8 mouse cellular contexts compared by ENCODE assay signal in genomic region chr11:116672595-116672994, GRCm38 (mm10). TPM values are rescaled to one million over a fixed set of nuclear protein-coding genes. Genes with fewer than 3 reads are reported as not detected.
DNase-seq lines count a peak whose midpoint lies in the region; ATAC-seq lines count a peak whose summit lies in the region.

No protein-coding gene starts in this region.

- WGBS in heart, embryonic 15.5 days: 16% methylated on average over 7 of the region's 7 CpGs
- WGBS in hindbrain, embryonic 16.5 days: 17% methylated on average over 7 of the region's 7 CpGs
- WGBS in midbrain, embryonic 16.5 days: 27% methylated on average over 7 of the region's 7 CpGs

- peaks cover 53% of the 10 kb centered on the region for H3K4me1 ChIP-seq in heart, embryonic 15.5 days (replicated peaks)
- H3K4me1 ChIP-seq in brown adipose tissue, adult 24 weeks (ENCODE audit: control insufficient read depth, insufficient read depth, insufficient read length, low read length): no peaks in the 10 kb centered on the region; the same call in 1 of the 2 replicates
- H3K4me1 ChIP-seq in hindbrain, embryonic 16.5 days (ENCODE audit: control insufficient read depth, insufficient read depth, low read depth, low read length): peaks cover 27% of the 10 kb centered on the region
- H3K4me1 ChIP-seq in midbrain, embryonic 16.5 days (ENCODE audit: control insufficient read depth, insufficient read depth, low read length): peaks cover 34% of the 10 kb centered on the region

- peaks cover 47% of the 10 kb centered on the region for H3K36me3 ChIP-seq in heart, embryonic 15.5 days
- H3K36me3 ChIP-seq in hindbrain, embryonic 16.5 days (ENCODE audit: control insufficient read depth, insufficient read depth, low read length): peaks cover 11% of the 10 kb centered on the region
- peaks cover 24% of the 10 kb centered on the region for H3K36me3 ChIP-seq in midbrain, embryonic 16.5 days (ENCODE audit: control insufficient read depth, insufficient read depth, low read length)

- peak overlapping the region; percentile 88 for H3K9ac ChIP-seq in heart, embryonic 15.5 days
- H3K9ac ChIP-seq in hindbrain, embryonic 16.5 days (ENCODE audit: low read depth, low read length): peak overlapping the region; percentile 75
- H3K9ac ChIP-seq in midbrain, embryonic 16.5 days (ENCODE audit: low read depth, low read length): peak overlapping the region; percentile 70

- H3K27me3 ChIP-seq in heart, embryonic 15.5 days: no peaks in the 10 kb centered on the region
- H3K27me3 ChIP-seq in hindbrain, embryonic 16.5 days (replicated peaks; ENCODE audit: control insufficient read depth, insufficient read depth, low read length): no peaks in the 10 kb centered on the region
- H3K27me3 ChIP-seq in midbrain, embryonic 16.5 days (ENCODE audit: control insufficient read depth, insufficient read depth, low read depth, low read length): no peaks in the 10 kb centered on the region

- ATAC-seq in heart, embryonic 15.5 days (replicated peaks; ENCODE audit: insufficient number of reproducible peaks, insufficient read depth, low FRiP score, low read depth): no peak
- ATAC-seq in hindbrain, embryonic 16.5 days: no peak
- no peak for ATAC-seq in midbrain, embryonic 16.5 days

- DNase-seq in heart, postnatal 25 days (ENCODE audit: low spot score): no peak
- no peak for DNase-seq in urinary bladder, postnatal 4 days (ENCODE audit: low spot score in 2 of 2)
- DNase-seq in frontal cortex, postnatal 25 days (ENCODE audit: low spot score in 2 of 2): no peak
- no peak for DNase-seq in cerebellum, postnatal 25 days

- H3K4me2 ChIP-seq in heart, embryonic 15.5 days: peak overlapping the region; percentile 79
- H3K4me2 ChIP-seq in hindbrain, embryonic 16.5 days (ENCODE audit: low read length): peak overlapping the region; percentile 83
- H3K4me2 ChIP-seq in midbrain, embryonic 16.5 days (ENCODE audit: low read length): peak overlapping the region; percentile 76

- H3K4me3 ChIP-seq in heart, embryonic 15.5 days: peak overlapping the region; percentile 91
- H3K4me3 ChIP-seq in brown adipose tissue, adult 24 weeks (ENCODE audit: insufficient read depth, low read depth, low read length): peak overlapping the region; percentile 78
- H3K4me3 ChIP-seq in hindbrain, embryonic 16.5 days (ENCODE audit: low read length): peak overlapping the region; percentile 75
- H3K4me3 ChIP-seq in midbrain, embryonic 16.5 days (ENCODE audit: low read depth, low read length): peak overlapping the region; percentile 67

- H3K9me3 ChIP-seq in heart, embryonic 15.5 days (replicated peaks): no peaks in the 10 kb centered on the region
- H3K9me3 ChIP-seq in hindbrain, embryonic 16.5 days (ENCODE audit: control insufficient read depth, low read length): no peaks in the 10 kb centered on the region
- H3K9me3 ChIP-seq in midbrain, embryonic 16.5 days (replicated peaks; ENCODE audit: control insufficient read depth, low read length, poor library complexity, severe bottlenecking): no peaks in the 10 kb centered on the region

- intact Hi-C loops in heart, postnatal 25 days (cut with DNase I): loop anchor here (2.0 to 10.0 kb wide), 2 partner anchors 18 to 132 kb away; no protein-coding TSS in a partner anchor

- H3K27ac ChIP-seq in heart, embryonic 15.5 days: no peak overlapping the region
- no peak overlapping the region for H3K27ac ChIP-seq in brown adipose tissue, adult 24 weeks (replicated peaks; ENCODE audit: low read depth, low read length)
- no peak overlapping the region for H3K27ac ChIP-seq in hindbrain, embryonic 16.5 days (ENCODE audit: low read depth, low read length)
- no peak overlapping the region for H3K27ac ChIP-seq in midbrain, embryonic 16.5 days (ENCODE audit: low read length)

RNA-seq across cellular contexts. Expression of gene Cygb, which starts 18.5 kb away (rescaled TPM):
- 9.1 and 11.6 TPM in 2 replicates for polyA plus RNA-seq in heart, embryonic 15.5 days (2015; fragmentation: Nextera tagmentation; extraction: Ambion mirVana)
- 10 to 100 TPM; 34.8 to 49.8 TPM for total RNA-seq in heart, postnatal 25 days (2021)
- polyA plus RNA-seq in brown adipose tissue, adult 24 weeks (2012; ENCODE audit: insufficient read depth, insufficient read length, missing spikeins): 13.4 and 18.7 TPM in 2 replicates
- 34.4 and 37.4 TPM in 2 replicates for polyA plus RNA-seq in hindbrain, embryonic 16.5 days (2015; fragmentation: Nextera tagmentation; extraction: Ambion mirVana)
- 26.4 and 29.3 TPM in 2 replicates for polyA plus RNA-seq in midbrain, embryonic 16.5 days (2015; fragmentation: Nextera tagmentation; extraction: Ambion mirVana)

RNA-seq across cellular contexts. Expression of gene Prcd, which starts 19.3 kb away (rescaled TPM):
- polyA plus RNA-seq in heart, embryonic 15.5 days (2015; fragmentation: Nextera tagmentation; extraction: Ambion mirVana): 1.3 and 1.4 TPM in 2 replicates
- total RNA-seq in heart, postnatal 25 days (2021): 1 to 10 TPM; 1.0 to 1.6 TPM
- polyA plus RNA-seq in brown adipose tissue, adult 24 weeks (2012; ENCODE audit: insufficient read depth, insufficient read length, missing spikeins): 1.5 TPM in 1 of 2 replicates, not detected in the other
- polyA plus RNA-seq in hindbrain, embryonic 16.5 days (2015; fragmentation: Nextera tagmentation; extraction: Ambion mirVana): 3.1 and 4.2 TPM in 2 replicates
- polyA plus RNA-seq in midbrain, embryonic 16.5 days (2015; fragmentation: Nextera tagmentation; extraction: Ambion mirVana): 3.7 and 4.4 TPM in 2 replicates

RNA-seq across cellular contexts. Expression of gene Rhbdf2, which starts 45.8 kb away (rescaled TPM):
- polyA plus RNA-seq in heart, embryonic 15.5 days (2015; fragmentation: Nextera tagmentation; extraction: Ambion mirVana): 6.7 and 10.4 TPM in 2 replicates
- total RNA-seq in heart, postnatal 25 days (2021): 10 to 100 TPM; 10.6 to 12.8 TPM
- polyA plus RNA-seq in brown adipose tissue, adult 24 weeks (2012; ENCODE audit: insufficient read depth, insufficient read length, missing spikeins): 4.4 and 8.2 TPM in 2 replicates
- polyA plus RNA-seq in hindbrain, embryonic 16.5 days (2015; fragmentation: Nextera tagmentation; extraction: Ambion mirVana): 1.7 and 2.1 TPM in 2 replicates
- 0.93 and 1.2 TPM in 2 replicates for polyA plus RNA-seq in midbrain, embryonic 16.5 days (2015; fragmentation: Nextera tagmentation; extraction: Ambion mirVana)
